In genomic region chr10:79840091-79840490, GRCm38 (mm10) we compare ENCODE assay signal across 7 mouse cellular contexts. TPM values are rescaled to one million over a fixed set of nuclear protein-coding genes. Genes with fewer than 3 reads are reported as not detected.
DNase-seq lines count a peak whose midpoint lies in the region; ATAC-seq and TF ChIP-seq lines count a peak whose summit lies in the region.

No protein-coding gene starts in this region.

- no peaks in the 10 kb centered on the region for H3K9me3 ChIP-seq in liver, embryonic 11.5 days (ENCODE audit: control insufficient read depth, low read length)
- no peaks in the 10 kb centered on the region for H3K9me3 ChIP-seq in hindbrain, postnatal 0 days (ENCODE audit: low read length)
- H3K9me3 ChIP-seq in neural tube, embryonic 14.5 days (ENCODE audit: control insufficient read depth, low read length) = no peaks in the 10 kb centered on the region

- ATAC-seq in liver, embryonic 11.5 days (replicated peaks; ENCODE audit: low FRiP score) = no peak
- ATAC-seq in hindbrain, postnatal 0 days = no peak
- ATAC-seq in neural tube, embryonic 14.5 days (ENCODE audit: low read depth) = no peak; the same call in 1 of the 2 replicates

- H3K36me3 ChIP-seq in liver, embryonic 11.5 days (ENCODE audit: control insufficient read depth, insufficient read depth, low read length) = no peaks in the 10 kb centered on the region
- no peaks in the 10 kb centered on the region for H3K36me3 ChIP-seq in hindbrain, postnatal 0 days (ENCODE audit: insufficient read depth, low read length)
- H3K36me3 ChIP-seq in neural tube, embryonic 14.5 days (ENCODE audit: control insufficient read depth, insufficient read depth, low read length) = no peaks in the 10 kb centered on the region

- TF ChIP-seq CTCF in embryonic fibroblast, embryonic 13.5 days (IDR thresholded peaks at IDR 0.05; ENCODE audit: borderline replicate concordance, insufficient read depth, low read length) = no peak
- TF ChIP-seq CTCF in hindbrain, postnatal 0 days (IDR thresholded peaks at IDR 0.05; ENCODE audit: low read depth) = no peak

- no peak for DNase-seq in liver, embryonic 11.5 days (ENCODE audit: low spot score)
- DNase-seq in liver = no peak
- DNase-seq in hindbrain, postnatal 0 days (ENCODE audit: low spot score) = no peak
- DNase-seq in left cerebral cortex, postnatal 14 days (ENCODE audit: low spot score in 2 of 2) = no peak
- no peak for DNase-seq in left cerebral cortex, postnatal 4 days

- no peak overlapping the region for H3K9ac ChIP-seq in liver, embryonic 11.5 days (ENCODE audit: low read depth, low read length)
- no peak overlapping the region for H3K9ac ChIP-seq in hindbrain, postnatal 0 days (replicated peaks; ENCODE audit: low read length)
- no peak overlapping the region for H3K9ac ChIP-seq in neural tube, embryonic 14.5 days (replicated peaks; ENCODE audit: low read depth, low read length)

- no peaks in the 10 kb centered on the region for H3K27me3 ChIP-seq in liver, embryonic 11.5 days (replicated peaks; ENCODE audit: control insufficient read depth, insufficient read depth, low read length)
- no peaks in the 10 kb centered on the region for H3K27me3 ChIP-seq in hindbrain, postnatal 0 days (ENCODE audit: insufficient read depth, low read length)
- no peaks in the 10 kb centered on the region for H3K27me3 ChIP-seq in neural tube, embryonic 14.5 days (ENCODE audit: control insufficient read depth, insufficient read depth, low read length)

- H3K27ac ChIP-seq in liver, embryonic 11.5 days (ENCODE audit: low read depth, low read length) = 0 out of 2 replicates have a peak overlapping the region, but pooled peaks have one; percentile 6
- H3K27ac ChIP-seq in embryonic fibroblast, embryonic 13.5 days (ENCODE audit: insufficient read depth, low read length) = peak overlapping the region; percentile 91
- H3K27ac ChIP-seq in hindbrain, postnatal 0 days = peak overlapping the region; percentile 55; the same call in 1 of the 2 replicates
- H3K27ac ChIP-seq in neural tube, embryonic 14.5 days (ENCODE audit: low read depth, low read length) = peak overlapping the region; percentile 70

- intact Hi-C loops in left cerebral cortex, postnatal 14 days (cut with DNase I) = no loop called here
- intact Hi-C loops in left cerebral cortex, postnatal 4 days (cut with DNase I) = no loop called here

- TF ChIP-seq POLR2A in embryonic fibroblast, embryonic 13.5 days (IDR thresholded peaks at IDR 0.05; ENCODE audit: low read depth, low read length) = no peak

- 78% methylated on average over 3 of the region's 3 CpGs for WGBS in liver, embryonic 11.5 days
- WGBS in hindbrain, postnatal 0 days = 95% methylated on average over 3 of the region's 3 CpGs
- WGBS in neural tube, embryonic 14.5 days = 98% methylated on average over 3 of the region's 3 CpGs

- no peak overlapping the region; the same call in 1 of the 2 replicates for H3K4me2 ChIP-seq in liver, embryonic 11.5 days
- no peak overlapping the region for H3K4me2 ChIP-seq in hindbrain, postnatal 0 days (ENCODE audit: low read depth, low read length)
- peak overlapping the region; percentile 61; the same call in 1 of the 2 replicates for H3K4me2 ChIP-seq in neural tube, embryonic 14.5 days (ENCODE audit: low read depth, low read length)

- H3K4me3 ChIP-seq in liver, embryonic 11.5 days (ENCODE audit: low read depth, low read length) = no peak overlapping the region
- H3K4me3 ChIP-seq in embryonic fibroblast, embryonic 13.5 days (ENCODE audit: insufficient read depth, low read length) = no peak overlapping the region
- no peak overlapping the region for H3K4me3 ChIP-seq in hindbrain, postnatal 0 days (ENCODE audit: low read length)
- no peak overlapping the region for H3K4me3 ChIP-seq in neural tube, embryonic 14.5 days (ENCODE audit: low read depth, low read length)

- H3K4me1 ChIP-seq in liver, embryonic 11.5 days (replicated peaks; ENCODE audit: control insufficient read depth, insufficient read depth, low read length) = no peaks in the 10 kb centered on the region
- H3K4me1 ChIP-seq in embryonic fibroblast, embryonic 13.5 days (ENCODE audit: control insufficient read depth, insufficient read depth, low read length) = no peaks in the 10 kb centered on the region; the same call in 1 of the 2 replicates
- peaks cover 6% of the 10 kb centered on the region; the same call in 1 of the 2 replicates for H3K4me1 ChIP-seq in hindbrain, postnatal 0 days (ENCODE audit: insufficient read depth, low read length)
- H3K4me1 ChIP-seq in neural tube, embryonic 14.5 days (ENCODE audit: control insufficient read depth, insufficient read depth, low read length) = peaks cover 15% of the 10 kb centered on the region

RNA-seq across cellular contexts. Expression of gene Ptbp1, which starts 14.1 kb away (rescaled TPM):
- polyA plus RNA-seq in liver, embryonic 11.5 days (2014; fragmentation: Nextera tagmentation; extraction: Ambion mirVana) = 329 and 336 TPM in 2 replicates
- 351 and 422 TPM in 2 replicates for polyA plus RNA-seq in embryonic fibroblast, embryonic 13.5 days (2011; ENCODE audit: insufficient read length, low read depth, missing spikeins)
- 166 and 173 TPM in 2 replicates for total RNA-seq in hindbrain, postnatal 0 days (2014; rRNA removed)
- 58.9 and 65.5 TPM in 2 replicates for polyA plus RNA-seq in hindbrain, postnatal 0 days (2015; fragmentation: Nextera tagmentation; extraction: Ambion mirVana)
- polyA plus RNA-seq in neural tube, embryonic 14.5 days (2014; fragmentation: Nextera tagmentation; extraction: Ambion mirVana) = 36.9 and 53.5 TPM in 2 replicates
- 10 to 100 TPM; 52.1 to 61.1 TPM for total RNA-seq in left cerebral cortex, postnatal 14 days (2021)
- 10 to 100 TPM; 91.7 to 92.7 TPM for total RNA-seq in left cerebral cortex, postnatal 4 days (2021)

RNA-seq across cellular contexts. Expression of gene Misp, which starts 19.3 kb away (rescaled TPM):
- 0.69 and 1.5 TPM in 2 replicates for polyA plus RNA-seq in liver, embryonic 11.5 days (2014; fragmentation: Nextera tagmentation; extraction: Ambion mirVana)
- polyA plus RNA-seq in embryonic fibroblast, embryonic 13.5 days (2011; ENCODE audit: insufficient read length, low read depth, missing spikeins) = not detected in 2 replicates
- 0.05 and 0.22 TPM in 2 replicates for total RNA-seq in hindbrain, postnatal 0 days (2014; rRNA removed)
- polyA plus RNA-seq in hindbrain, postnatal 0 days (2015; fragmentation: Nextera tagmentation; extraction: Ambion mirVana) = 0.33 TPM in 1 of 2 replicates, not detected in the other
- polyA plus RNA-seq in neural tube, embryonic 14.5 days (2014; fragmentation: Nextera tagmentation; extraction: Ambion mirVana) = 0.35 and 0.36 TPM in 2 replicates
- under 1 TPM; 0.59 to 0.72 TPM for total RNA-seq in left cerebral cortex, postnatal 14 days (2021)
- total RNA-seq in left cerebral cortex, postnatal 4 days (2021) = under 1 TPM; 0.46 to 0.76 TPM

RNA-seq across cellular contexts. Expression of gene Prtn3, which starts 34.2 kb away (rescaled TPM):
- polyA plus RNA-seq in liver, embryonic 11.5 days (2014; fragmentation: Nextera tagmentation; extraction: Ambion mirVana) = 50.9 and 52.4 TPM in 2 replicates
- not detected in 2 replicates for polyA plus RNA-seq in embryonic fibroblast, embryonic 13.5 days (2011; ENCODE audit: insufficient read length, low read depth, missing spikeins)
- total RNA-seq in hindbrain, postnatal 0 days (2014; rRNA removed) = 9.4 and 20.5 TPM in 2 replicates
- 11.6 and 11.8 TPM in 2 replicates for polyA plus RNA-seq in hindbrain, postnatal 0 days (2015; fragmentation: Nextera tagmentation; extraction: Ambion mirVana)
- 11.1 and 12.4 TPM in 2 replicates for polyA plus RNA-seq in neural tube, embryonic 14.5 days (2014; fragmentation: Nextera tagmentation; extraction: Ambion mirVana)
- total RNA-seq in left cerebral cortex, postnatal 14 days (2021) = 1 to 10 TPM; 2.3 to 3.1 TPM
- 1 to 10 TPM; 6.9 to 7.0 TPM for total RNA-seq in left cerebral cortex, postnatal 4 days (2021)

RNA-seq across cellular contexts. Expression of gene Plppr3, which starts 34.3 kb away (rescaled TPM):
- polyA plus RNA-seq in liver, embryonic 11.5 days (2014; fragmentation: Nextera tagmentation; extraction: Ambion mirVana) = 17.6 and 20.9 TPM in 2 replicates
- polyA plus RNA-seq in embryonic fibroblast, embryonic 13.5 days (2011; ENCODE audit: insufficient read length, low read depth, missing spikeins) = 3.1 and 4.9 TPM in 2 replicates
- total RNA-seq in hindbrain, postnatal 0 days (2014; rRNA removed) = 487 and 541 TPM in 2 replicates
- polyA plus RNA-seq in hindbrain, postnatal 0 days (2015; fragmentation: Nextera tagmentation; extraction: Ambion mirVana) = 268 and 283 TPM in 2 replicates
- polyA plus RNA-seq in neural tube, embryonic 14.5 days (2014; fragmentation: Nextera tagmentation; extraction: Ambion mirVana) = 299 and 327 TPM in 2 replicates
- 10 to 100 TPM; 68.3 to 71.2 TPM for total RNA-seq in left cerebral cortex, postnatal 14 days (2021)
- total RNA-seq in left cerebral cortex, postnatal 4 days (2021) = 100 to 1,000 TPM; 277 to 305 TPM

RNA-seq across cellular contexts. Expression of gene Elane, which starts 46.0 kb away (rescaled TPM):
- 11.1 and 11.8 TPM in 2 replicates for polyA plus RNA-seq in liver, embryonic 11.5 days (2014; fragmentation: Nextera tagmentation; extraction: Ambion mirVana)
- not detected in 2 replicates for polyA plus RNA-seq in embryonic fibroblast, embryonic 13.5 days (2011; ENCODE audit: insufficient read length, low read depth, missing spikeins)
- total RNA-seq in hindbrain, postnatal 0 days (2014; rRNA removed) = not detected in 2 replicates
- 0.24 TPM in 1 of 2 replicates, not detected in the other for polyA plus RNA-seq in hindbrain, postnatal 0 days (2015; fragmentation: Nextera tagmentation; extraction: Ambion mirVana)
- polyA plus RNA-seq in neural tube, embryonic 14.5 days (2014; fragmentation: Nextera tagmentation; extraction: Ambion mirVana) = 0.55 TPM in 1 of 2 replicates, not detected in the other
- not detected for total RNA-seq in left cerebral cortex, postnatal 14 days (2021)
- total RNA-seq in left cerebral cortex, postnatal 4 days (2021) = not detected

Comparison
In these comparisons a context has a peak if more than half of its experiments do, and no peak if none do; other contexts are left out.
1. H3K27ac ChIP-seq: peak in every context shown above with its lines; median percentile 91 in embryonic fibroblast, embryonic 13.5 days; 70 in neural tube, embryonic 14.5 days; 55 in hindbrain, postnatal 0 days; 6 in liver, embryonic 11.5 days.